Mouse (Mus musculus): ENCODE data around the gene B4galnt3. TPM values are rescaled to one million over a fixed set of nuclear protein-coding genes. Genes with fewer than 3 reads are reported as not detected.

B4galnt3 gene
- polyA plus RNA-seq, 2 experiments = 0.13 to 0.18 TPM

- H3K27ac ChIP-seq = no peak overlapping the region
- H3K4me1 ChIP-seq (replicated peaks; ENCODE audit: control insufficient read depth in 2 of 2, insufficient read depth in 2 of 2, low read length in 1 of 2) = peaks cover 17 to 28% of the 10 kb centered on the region in 2 experiments
- H3K4me2 ChIP-seq (ENCODE audit: low read depth) = no peak overlapping the region
- H3K4me3 ChIP-seq (ENCODE audit: insufficient read depth in 1 of 2, low read depth in 2 of 2, low read length in 2 of 2) = no peak overlapping the region
- 65% methylated on average over 7 of the region's 7 CpGs for WGBS (ENCODE audit: insufficient replicate concordance)
- no peaks in the 10 kb centered on the region for H3K27me3 ChIP-seq (ENCODE audit: control insufficient read depth, insufficient read depth, low read length)
- TF ChIP-seq EP300 (IDR thresholded peaks at IDR 0.05; ENCODE audit: low read depth) = no peak
- TF ChIP-seq CTCF (IDR thresholded peaks at IDR 0.05; ENCODE audit: low read depth) = no peak
- ATAC-seq (ENCODE audit: insufficient read depth) (no peak), DNase-seq (ENCODE audit: low read depth in 3 of 3, low spot score in 3 of 3) (no peak)
- H3K9ac ChIP-seq (replicated peaks) = no peak overlapping the region
- H3K9me3 ChIP-seq (ENCODE audit: control insufficient read depth, low read length) = no peaks in the 10 kb centered on the region
- H3K36me3 ChIP-seq (replicated peaks; ENCODE audit: control insufficient read depth, insufficient read depth, low read depth) = no peaks in the 10 kb centered on the region
Observed at GRCm38 (mm10) chr6:120191396-120192170, 102.8 kb downstream of the B4galnt3 start.

GRCm38 (mm10) chr6:120190912-120191311 is 103.4 kb downstream of the B4galnt3 start:
- no peaks in the 10 kb centered on the region for H3K36me3 ChIP-seq (replicated peaks; ENCODE audit: control insufficient read depth, insufficient read depth, low read depth)
- no peak overlapping the region for H3K4me3 ChIP-seq (ENCODE audit: insufficient read depth in 1 of 2, low read depth in 2 of 2, low read length in 2 of 2)
- H3K27ac ChIP-seq = no peak overlapping the region
- H3K4me2 ChIP-seq (ENCODE audit: low read depth) = no peak overlapping the region
- ATAC-seq (ENCODE audit: insufficient read depth) (no peak), DNase-seq (ENCODE audit: low read depth in 3 of 3, low spot score in 3 of 3) (no peak)
- H3K9ac ChIP-seq (replicated peaks) = no peak overlapping the region
- TF ChIP-seq CTCF (IDR thresholded peaks at IDR 0.05; ENCODE audit: low read depth) (no peak), EP300 (IDR thresholded peaks at IDR 0.05; ENCODE audit: low read depth) (no peak)
- H3K4me1 ChIP-seq (replicated peaks; ENCODE audit: control insufficient read depth in 2 of 2, insufficient read depth in 2 of 2, low read length in 1 of 2) = peaks cover 17 to 28% of the 10 kb centered on the region in 2 experiments
- no peaks in the 10 kb centered on the region for H3K9me3 ChIP-seq (ENCODE audit: control insufficient read depth, low read length)
- H3K27me3 ChIP-seq (ENCODE audit: control insufficient read depth, insufficient read depth, low read length) = no peaks in the 10 kb centered on the region
- 61% methylated on average over 4 of the region's 4 CpGs for WGBS (ENCODE audit: insufficient replicate concordance)

- ATAC-seq (ENCODE audit: insufficient read depth) (no peak), DNase-seq (ENCODE audit: low read depth in 3 of 3, low spot score in 3 of 3) (no peak)
- H3K9me3 ChIP-seq (ENCODE audit: control insufficient read depth, low read length) = no peaks in the 10 kb centered on the region
- no peak overlapping the region for H3K4me3 ChIP-seq (ENCODE audit: insufficient read depth in 1 of 2, low read depth in 2 of 2, low read length in 2 of 2)
- H3K4me2 ChIP-seq (ENCODE audit: low read depth) = no peak overlapping the region
- H3K27ac ChIP-seq = no peak overlapping the region
- 71% methylated on average over 4 of the region's 4 CpGs for WGBS (ENCODE audit: insufficient replicate concordance)
- no peaks in the 10 kb centered on the region for H3K27me3 ChIP-seq (ENCODE audit: control insufficient read depth, insufficient read depth, low read length)
- peaks cover 17 to 32% of the 10 kb centered on the region in 2 experiments for H3K4me1 ChIP-seq (replicated peaks; ENCODE audit: control insufficient read depth in 2 of 2, insufficient read depth in 2 of 2, low read length in 1 of 2)
- H3K36me3 ChIP-seq (replicated peaks; ENCODE audit: control insufficient read depth, insufficient read depth, low read depth) = no peaks in the 10 kb centered on the region
- H3K9ac ChIP-seq (replicated peaks) = no peak overlapping the region
- no peak for TF ChIP-seq EP300 (IDR thresholded peaks at IDR 0.05; ENCODE audit: low read depth)
- no peak for TF ChIP-seq CTCF (IDR thresholded peaks at IDR 0.05; ENCODE audit: low read depth)
Observed at GRCm38 (mm10) chr6:120190365-120190764, 104.0 kb downstream of the B4galnt3 start.

DNA sequence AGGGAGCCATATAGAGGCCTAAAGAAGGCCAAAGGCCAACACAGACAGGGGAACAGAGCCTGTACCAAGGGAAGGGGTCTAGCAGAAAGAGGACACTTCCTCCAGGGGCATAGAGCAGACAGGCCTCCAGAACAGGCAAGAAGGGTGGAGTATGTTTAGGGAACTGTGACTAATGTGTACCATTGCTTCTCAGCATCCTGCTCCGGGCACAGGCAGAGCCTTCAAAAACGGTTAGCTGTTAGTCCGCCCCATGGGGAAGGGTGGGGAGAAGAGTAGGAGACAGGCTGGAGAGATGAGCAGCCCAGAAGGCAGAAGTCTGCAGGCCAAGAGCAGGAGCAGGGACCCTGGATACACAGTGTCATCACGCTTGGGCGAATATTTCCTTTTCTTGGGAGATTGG is 105.1 kb downstream of the B4galnt3 start:
- Histone ChIP-seq H3K36me3 (replicated peaks; ENCODE audit: control insufficient read depth, insufficient read depth, low read depth) (no peaks in the 10 kb centered on the region), H3K27me3 (ENCODE audit: control insufficient read depth, insufficient read depth, low read length) (no peaks in the 10 kb centered on the region), H3K27ac (no peak overlapping the region), H3K4me2 (ENCODE audit: low read depth) (no peak overlapping the region), H3K9me3 (ENCODE audit: control insufficient read depth, low read length) (no peaks in the 10 kb centered on the region), H3K9ac (replicated peaks) (no peak overlapping the region), H3K4me1 (replicated peaks; ENCODE audit: control insufficient read depth in 2 of 2, insufficient read depth in 2 of 2, low read length in 1 of 2) (peaks cover 17 to 33% of the 10 kb centered on the region in 2 experiments), H3K4me3 (ENCODE audit: insufficient read depth in 1 of 2, low read depth in 2 of 2, low read length in 2 of 2) (no peak overlapping the region)
- DNase-seq (ENCODE audit: low read depth in 3 of 3, low spot score in 3 of 3) = no peak
- no peak for ATAC-seq (ENCODE audit: insufficient read depth)
- no peak for TF ChIP-seq CTCF (IDR thresholded peaks at IDR 0.05; ENCODE audit: low read depth)
- no peak for TF ChIP-seq EP300 (IDR thresholded peaks at IDR 0.05; ENCODE audit: low read depth)
- whole genome bisulfite sequencing (ENCODE audit: insufficient replicate concordance) = 65% methylated on average over 5 of the region's 5 CpGs

DNA sequence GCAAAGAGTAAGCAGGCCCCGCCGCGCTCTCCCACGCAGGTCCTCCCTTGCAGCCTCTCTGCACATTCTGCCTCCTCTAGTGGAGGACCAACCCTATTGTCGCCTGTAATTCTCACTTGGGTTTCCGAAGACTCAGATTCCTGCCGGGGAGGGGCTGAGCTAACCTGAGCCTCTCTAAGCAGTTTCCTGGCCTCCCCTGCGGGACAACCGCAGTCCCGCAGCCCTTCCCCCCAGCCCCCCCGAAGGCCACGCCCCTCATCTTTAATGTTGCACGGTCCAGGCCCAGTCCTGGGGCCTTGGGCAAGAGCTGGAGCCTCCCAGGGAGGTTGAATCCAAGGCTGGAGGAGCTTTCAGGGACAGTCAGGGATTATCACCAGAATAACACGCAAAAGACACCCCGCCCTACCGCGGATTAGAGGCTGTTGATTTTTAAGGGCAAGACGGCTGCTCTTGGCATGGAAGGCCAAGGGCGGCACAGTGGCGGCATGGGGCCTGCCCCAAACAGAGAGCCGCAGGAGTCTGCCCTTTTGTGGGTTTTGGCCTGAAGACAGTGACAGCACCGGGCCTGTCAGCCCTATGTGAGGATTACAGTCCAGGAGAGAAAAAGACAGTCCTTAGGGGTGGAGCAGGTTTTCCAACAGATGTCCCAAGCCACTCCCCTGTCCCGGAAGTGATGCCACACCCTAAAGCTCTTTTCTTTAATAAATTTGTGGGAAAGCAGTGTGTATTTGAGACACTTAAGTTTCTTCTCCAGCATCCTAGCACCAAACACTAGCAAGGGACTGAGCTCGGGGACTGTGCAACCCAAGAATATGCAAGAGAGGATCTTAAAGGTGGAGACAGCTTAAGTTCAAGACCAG is 105.8 kb downstream of the B4galnt3 start:
- Histone ChIP-seq H3K36me3 (replicated peaks; ENCODE audit: control insufficient read depth, insufficient read depth, low read depth) (no peaks in the 10 kb centered on the region), H3K9ac (replicated peaks) (0 out of 2 replicates have a peak overlapping the region, but pooled peaks have one; percentile 0), H3K9me3 (ENCODE audit: control insufficient read depth, low read length) (no peaks in the 10 kb centered on the region), H3K27me3 (ENCODE audit: control insufficient read depth, insufficient read depth, low read length) (no peaks in the 10 kb centered on the region), H3K4me2 (ENCODE audit: low read depth) (peak overlapping the region; percentile 67), H3K27ac (no peak overlapping the region), H3K4me3 (ENCODE audit: insufficient read depth in 1 of 2, low read depth in 2 of 2, low read length in 2 of 2) (peak overlapping the region in 1 of 2 experiments; percentile 2; a peak in 1 of 4 replicates), H3K4me1 (replicated peaks; ENCODE audit: control insufficient read depth in 2 of 2, insufficient read depth in 2 of 2, low read length in 1 of 2) (peaks cover 17 to 34% of the 10 kb centered on the region in 2 experiments)
- no peak for DNase-seq (ENCODE audit: low read depth in 3 of 3, low spot score in 3 of 3)
- 21% methylated on average over 24 of the region's 24 CpGs for WGBS (ENCODE audit: insufficient replicate concordance)
- peak; percentile 32; the same call in 1 of the 2 replicates for ATAC-seq (ENCODE audit: insufficient read depth)
- TF ChIP-seq CTCF (IDR thresholded peaks at IDR 0.05; ENCODE audit: low read depth) (peak; percentile 46), EP300 (IDR thresholded peaks at IDR 0.05; ENCODE audit: low read depth) (no peak)
